Mouse (Mus musculus) lung, postnatal 4 days (tissue): Measurements from ENCODE around the gene Zfp358.

Experiments used
- DNase-seq, 2 experiments: peaks; one replicate each; pipeline ENCODE4 v3.0.0; 2021

Zfp358 gene

DNA sequence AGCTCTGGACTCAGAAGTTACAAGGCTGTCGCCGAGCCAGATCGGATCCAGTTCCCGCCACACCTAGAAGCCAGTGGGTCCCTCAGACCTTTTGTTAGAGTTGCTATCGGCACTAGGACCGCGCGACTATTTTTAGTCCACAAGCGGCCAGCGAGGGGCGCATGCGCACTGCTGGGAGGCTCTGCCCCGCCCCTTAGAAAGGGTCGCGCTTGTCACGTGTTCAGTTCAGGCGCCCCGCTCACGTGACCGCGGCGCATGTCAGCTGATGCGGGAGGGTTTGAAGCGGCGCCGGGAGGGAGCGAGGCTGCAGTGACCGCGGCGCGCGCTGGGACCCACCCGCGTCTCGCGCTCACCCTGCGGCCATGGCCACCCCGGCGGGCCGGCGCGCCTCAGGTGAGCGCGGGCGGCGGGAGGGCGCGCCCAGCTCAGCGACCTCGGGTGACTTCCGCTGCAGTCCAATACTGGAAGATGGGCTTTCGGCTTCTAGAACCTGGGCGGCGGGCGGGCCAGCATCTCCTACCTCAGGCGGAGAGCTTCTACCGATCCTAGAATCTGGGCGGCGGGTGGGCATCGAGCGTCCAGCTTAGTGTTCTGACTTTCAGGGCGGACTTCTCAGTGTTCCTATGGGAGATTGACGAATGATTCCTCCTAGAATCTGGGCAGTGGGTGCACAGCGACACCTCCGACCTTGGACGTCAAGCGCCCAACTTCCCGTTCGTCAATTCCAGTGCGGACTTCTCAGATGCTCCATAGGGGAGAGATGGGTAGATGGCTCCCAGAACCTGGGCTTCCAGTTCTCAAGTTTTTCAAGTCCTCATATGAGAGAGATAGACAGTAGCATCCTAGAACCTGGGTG lies 7.5 kb downstream of the Zfp358 start, which contains the start of gene Mcoln1:
Mcoln1 (plus strand) TSS at position 223 of the 856 bp plus-strand sequence.
- DNase-seq = peak; percentile 99

DNA sequence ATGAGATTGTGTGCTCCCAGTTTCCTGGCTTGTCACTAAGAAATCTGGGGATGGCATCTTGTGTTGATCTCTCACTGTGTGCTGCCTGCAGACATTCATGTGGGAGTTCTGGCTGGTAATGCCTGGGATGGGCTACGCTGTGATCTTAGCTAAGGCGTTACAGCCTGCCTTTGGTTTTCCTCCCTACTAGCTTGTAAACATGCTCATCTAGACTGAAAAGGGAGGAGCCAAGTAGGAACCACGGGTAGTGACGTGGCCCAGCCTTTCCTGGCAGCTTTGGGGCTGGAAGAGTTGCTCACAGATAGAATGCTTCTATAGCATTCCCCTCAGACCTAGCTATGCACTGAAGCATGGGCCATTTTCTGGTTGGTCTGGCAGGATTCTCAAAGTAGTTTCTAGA lies 9.3 kb downstream of the Zfp358 start:
- no peak for DNase-seq

DNA sequence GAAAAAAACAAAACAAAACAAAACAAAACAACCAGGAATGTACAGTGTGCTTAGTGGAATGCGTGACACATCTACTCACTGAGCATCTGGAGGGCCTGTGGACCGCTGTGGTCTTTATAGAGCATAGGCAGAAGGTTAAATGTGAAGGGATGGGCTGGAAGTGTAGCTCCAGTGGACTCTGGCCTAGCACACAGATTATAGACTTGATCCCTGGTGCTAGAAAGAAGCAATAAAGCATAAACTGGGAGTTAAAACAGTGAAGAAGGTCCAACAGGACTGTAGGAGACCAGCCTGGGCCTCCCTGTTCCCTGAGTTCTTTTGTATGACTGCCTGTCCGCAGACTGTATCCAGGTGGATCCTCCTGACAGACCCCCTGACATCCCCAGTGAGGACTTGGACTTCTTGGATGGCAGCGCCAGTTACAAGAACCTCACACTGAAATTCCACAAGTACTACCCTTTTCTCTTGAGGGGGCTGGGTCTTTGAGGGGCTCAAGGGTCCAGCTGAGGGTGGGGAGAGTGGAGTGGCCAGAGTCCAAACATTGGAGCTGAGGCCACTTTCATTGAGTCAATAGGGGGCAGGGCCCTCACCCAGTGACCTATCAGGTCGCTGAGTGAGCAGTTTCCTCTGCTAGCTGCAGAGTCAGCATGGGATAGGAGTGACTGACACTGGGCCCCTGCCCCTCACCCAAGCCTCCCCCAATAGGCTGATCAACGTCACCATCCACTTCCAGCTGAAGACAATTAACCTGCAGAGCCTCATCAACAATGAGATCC lies 15.2 kb downstream of the Zfp358 start:
- peak in 1 of 2 experiments; percentile 22 for DNase-seq

DNA sequence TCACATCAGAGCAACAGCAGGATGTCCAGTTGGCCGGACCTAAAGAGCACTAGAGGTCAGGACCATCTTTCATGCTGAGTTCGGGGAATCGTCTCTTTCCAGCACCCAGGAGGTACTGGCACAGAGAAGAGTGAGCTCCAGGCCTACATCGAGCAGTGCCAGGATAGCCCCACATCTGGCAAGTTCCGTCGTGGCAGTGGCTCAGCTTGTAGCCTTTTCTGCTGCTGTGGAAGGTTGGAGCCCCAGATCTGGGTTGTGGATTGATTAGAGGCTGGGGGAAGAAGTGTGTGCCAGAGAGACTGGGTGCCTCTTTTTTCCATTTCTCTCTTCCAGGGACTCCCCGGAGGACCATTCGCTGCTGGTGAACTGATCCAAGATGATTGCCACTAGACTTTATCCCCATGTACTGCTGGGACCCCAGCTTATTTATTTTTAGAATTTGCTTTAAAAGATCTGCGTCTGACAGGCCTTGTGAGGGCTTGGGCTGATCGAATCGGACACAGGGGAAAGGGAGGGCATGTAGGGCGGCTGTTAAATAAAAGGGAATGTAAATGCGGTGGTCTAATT lies 21.8 kb downstream of the Zfp358 start:
- no peak for DNase-seq

GRCm38 (mm10) chr8:3515260-3515671 lies 22.3 kb downstream of the Zfp358 start, which contains the start of gene Pnpla6:
TSS of gene Pnpla6 (plus strand) at chr8:3515384.
- DNase-seq = peak; percentile 90 to 92

DNA sequence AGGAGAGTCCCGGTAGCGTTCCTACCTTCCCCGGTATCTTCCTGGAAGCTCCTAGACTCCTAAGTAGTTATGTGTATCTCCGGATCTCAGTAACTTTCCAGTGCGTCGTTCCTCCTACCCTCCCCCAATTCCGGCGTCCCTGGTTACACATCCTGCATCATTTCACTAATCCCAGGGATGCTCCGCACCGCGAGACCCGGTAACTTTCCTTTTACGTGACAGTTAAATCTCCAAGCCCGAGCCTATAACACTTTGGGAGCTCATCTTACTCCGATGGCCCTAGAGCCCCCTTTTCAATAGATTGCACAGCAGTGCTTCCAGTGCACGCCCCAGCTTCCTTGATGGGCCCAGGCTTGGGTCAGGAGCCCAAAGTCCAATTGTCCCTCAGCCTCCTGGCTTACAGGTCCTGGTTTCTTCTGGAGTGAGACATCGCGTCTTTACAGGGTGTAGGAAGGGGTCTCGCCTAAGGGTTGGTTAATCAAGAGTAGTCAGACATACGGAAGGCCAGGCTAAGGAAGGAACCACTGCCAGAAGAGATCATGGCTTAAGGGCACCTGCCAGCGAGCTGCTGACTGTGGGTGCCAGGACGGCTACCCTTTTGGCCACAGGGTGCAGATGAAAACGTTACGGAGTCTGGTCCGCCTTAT lies 23.0 kb downstream of the Zfp358 start:
- peak; percentile 45 to 59 for DNase-seq

DNA sequence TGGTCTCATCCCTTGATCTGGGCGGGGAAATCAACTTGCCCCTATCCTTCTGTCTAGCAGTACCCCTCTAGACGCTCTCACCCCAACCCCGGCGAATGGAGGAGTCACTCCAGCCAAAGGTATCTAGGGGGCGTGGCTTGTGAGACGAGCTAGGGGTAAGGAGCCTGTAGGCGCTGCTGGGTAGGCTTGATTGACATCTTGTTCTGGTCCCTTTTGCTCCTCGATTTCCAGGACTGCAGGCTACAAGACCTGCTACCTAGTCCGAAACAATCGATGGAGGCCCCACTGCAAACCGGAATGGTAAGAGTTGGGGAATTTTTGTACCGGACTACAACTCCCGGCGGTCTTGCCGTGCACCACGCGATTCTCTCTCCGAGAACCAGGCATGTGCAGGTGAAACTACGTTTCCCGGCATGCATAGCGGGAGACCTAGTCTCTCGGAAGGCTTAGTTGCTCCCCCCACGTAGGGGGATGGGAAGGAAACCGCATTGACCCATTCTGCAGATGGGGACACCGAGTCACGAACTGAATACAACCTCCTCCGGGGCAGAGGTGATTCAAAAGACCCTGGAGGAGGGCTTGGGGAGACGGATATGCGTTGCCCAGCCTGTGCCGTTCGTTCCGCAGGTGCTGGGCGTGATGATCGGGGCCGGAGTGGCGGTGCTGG lies 23.6 kb downstream of the Zfp358 start:
- peak; percentile 93 to 94 for DNase-seq

- DNase-seq = peak; percentile 59 to 63
Measured at GRCm38 (mm10) chr8:3517117-3517495, 24.2 kb downstream of the Zfp358 start.

DNA sequence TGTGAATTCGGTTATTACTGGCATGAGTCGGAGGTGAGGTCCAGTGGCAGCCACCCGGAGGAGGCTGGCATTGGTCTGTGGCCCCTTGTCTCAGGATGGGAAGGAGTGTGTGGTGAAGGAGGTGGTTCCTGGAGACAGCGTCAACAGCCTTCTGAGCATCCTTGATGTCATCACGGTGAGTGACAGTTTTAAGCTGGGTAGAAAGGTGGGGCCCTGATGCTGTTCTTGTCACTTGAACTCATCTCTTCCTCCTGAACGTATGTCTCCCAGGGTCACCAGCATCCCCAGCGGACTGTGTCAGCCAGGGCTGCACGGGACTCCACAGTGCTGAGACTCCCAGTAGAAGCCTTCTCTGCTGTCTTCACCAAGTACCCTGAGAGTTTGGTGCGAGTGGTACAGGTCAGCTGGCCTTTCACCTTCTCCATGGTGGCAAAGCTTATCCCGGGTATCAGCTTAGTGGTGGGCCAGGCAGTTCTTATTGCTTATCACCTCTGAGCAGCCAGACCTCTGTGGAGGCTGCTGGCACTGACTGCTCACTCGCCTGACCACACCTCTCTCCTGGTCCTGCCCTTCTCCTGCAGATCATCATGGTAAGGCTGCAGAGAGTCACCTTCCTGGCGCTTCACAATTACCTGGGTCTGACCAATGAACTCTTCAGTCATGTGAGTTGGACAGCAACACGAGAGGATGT lies 29.2 kb downstream of the Zfp358 start:
- DNase-seq = no peak

- DNase-seq = no peak
Measured at GRCm38 (mm10) chr8:3530816-3531215, 37.9 kb downstream of the Zfp358 start.

DNA sequence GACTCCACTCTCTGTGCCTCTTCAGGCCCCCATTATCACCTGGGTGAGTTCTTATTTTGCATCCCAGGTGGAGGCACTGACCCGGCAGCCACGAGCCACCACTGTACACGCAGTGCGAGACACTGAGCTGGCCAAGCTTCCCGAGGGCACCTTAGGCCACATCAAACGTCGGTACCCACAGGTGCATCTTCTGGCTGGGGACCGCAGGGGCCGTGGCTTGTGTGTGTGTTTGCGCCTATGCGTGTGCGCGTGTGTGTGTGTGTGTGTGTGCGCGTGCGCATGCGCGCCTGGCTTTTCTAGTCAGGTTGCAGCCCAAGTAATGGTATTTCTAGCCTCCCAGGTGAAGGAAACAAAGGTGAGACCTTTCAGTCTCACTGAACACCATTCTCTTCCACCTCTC lies 39.0 kb downstream of the Zfp358 start:
- DNase-seq = peak in 1 of 2 experiments; percentile 21

- peak; percentile 13 to 34 for DNase-seq
Measured at GRCm38 (mm10) chr8:3536053-3536841, 43.3 kb downstream of the Zfp358 start.

GRCm38 (mm10) chr8:3536940-3537339 lies 44.0 kb downstream of the Zfp358 start:
- DNase-seq = no peak

DNA sequence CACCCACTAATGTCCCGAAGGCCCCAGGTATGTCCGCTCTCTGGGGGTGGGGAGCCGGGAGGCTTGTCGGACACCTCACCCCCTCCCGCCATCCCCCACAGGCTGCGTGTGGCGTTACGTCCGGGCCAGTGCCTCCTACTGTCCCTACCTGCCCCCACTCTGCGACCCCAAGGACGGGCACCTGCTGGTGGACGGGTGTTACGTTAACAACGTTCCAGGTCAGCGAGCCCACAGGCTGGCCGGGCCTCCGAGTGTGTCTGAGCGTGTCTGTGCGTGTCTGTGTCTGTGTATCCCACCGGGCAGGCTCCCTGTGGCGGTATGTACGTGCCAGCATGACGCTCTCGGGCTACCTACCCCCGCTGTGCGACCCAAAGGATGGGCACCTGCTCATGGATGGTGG lies 44.7 kb downstream of the Zfp358 start:
- no peak for DNase-seq

DNA sequence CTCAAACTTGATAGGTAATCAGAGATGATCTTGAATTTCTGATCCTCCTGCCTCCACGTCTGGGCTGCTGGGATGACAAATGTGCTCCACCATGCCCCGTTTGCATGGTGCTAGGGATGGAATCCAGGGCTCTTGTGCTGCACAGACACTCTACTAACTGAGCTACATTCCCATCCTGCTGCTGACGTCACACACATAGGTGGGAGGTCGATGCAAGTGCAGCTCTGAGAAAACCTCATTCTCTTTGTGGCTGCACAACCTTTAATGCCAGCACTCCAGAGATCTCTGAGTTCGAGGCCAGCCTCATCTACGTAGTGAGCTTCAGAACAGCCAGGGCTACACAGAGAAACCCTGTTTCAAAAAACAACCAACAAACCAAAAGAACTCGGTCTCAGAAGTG lies 46.2 kb downstream of the Zfp358 start:
- DNase-seq = no peak

DNA sequence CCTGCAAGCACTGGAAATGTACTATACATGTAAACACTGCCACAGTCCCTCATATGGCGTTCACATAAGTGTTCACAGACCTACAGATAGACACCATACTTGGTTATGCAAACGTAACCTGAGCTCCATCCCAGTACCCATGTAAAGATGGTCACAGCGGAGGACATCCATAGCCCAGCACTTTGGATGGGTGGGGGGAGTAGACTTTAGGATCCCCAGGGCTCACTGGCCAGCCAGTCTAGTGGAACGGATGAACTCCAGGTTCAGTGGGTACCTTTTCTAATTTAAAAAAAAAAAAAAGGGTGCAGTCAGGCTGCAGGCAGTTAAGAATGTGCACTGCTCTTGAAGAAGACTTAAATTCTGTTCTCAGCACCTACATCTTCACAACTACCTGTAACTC lies 47.1 kb downstream of the Zfp358 start:
- no peak for DNase-seq

DNA sequence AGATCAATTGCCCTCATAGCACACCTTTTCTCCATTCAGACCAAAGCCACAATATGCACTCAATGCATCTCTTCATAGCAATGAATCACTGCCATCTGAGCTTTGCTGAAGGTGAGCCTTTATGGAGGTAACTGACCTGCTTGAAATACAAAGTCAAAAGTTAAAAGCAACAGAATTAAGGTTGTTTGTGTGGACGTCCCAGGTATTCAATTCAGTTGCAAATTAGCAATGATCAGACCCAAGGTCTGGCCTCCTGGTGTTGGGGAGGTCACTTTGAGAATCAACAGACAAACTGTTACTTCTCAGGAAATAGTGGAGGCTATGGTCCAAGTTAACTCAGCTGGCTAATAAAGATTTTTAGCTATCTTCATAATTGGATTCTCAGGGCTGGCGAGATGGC lies 53.6 kb downstream of the Zfp358 start:
- DNase-seq = no peak
